Mouse (Mus musculus): ENCODE measurements around the gene Jph2. TPM values are rescaled to one million over a fixed set of nuclear protein-coding genes. Genes with fewer than 3 reads are reported as not detected.

Gene Jph2
- total RNA-seq, 4 experiments from 2014 or later: 3.7 to 7.1 (median 5.7) TPM

DNA sequence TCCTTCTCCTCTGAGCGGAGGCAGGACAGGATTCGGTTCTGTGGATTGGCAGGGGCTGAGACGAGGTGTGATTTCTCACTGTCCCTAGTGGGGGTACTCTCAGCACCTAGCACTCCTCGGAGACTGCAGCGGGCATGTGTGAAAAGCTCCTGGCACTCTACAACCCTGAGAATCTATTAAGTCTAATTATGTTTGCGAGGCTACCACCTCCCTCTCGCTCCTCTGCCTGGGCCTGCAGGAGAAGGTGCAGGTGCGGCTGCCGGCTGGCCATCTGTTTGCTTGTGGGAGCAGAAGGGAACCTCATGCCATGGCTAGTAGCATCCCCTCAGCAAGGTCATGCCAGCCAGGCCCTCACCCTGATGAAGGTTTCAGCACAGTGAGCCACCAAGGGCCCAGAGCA, 94.8 kb downstream of the Jph2 start:
- no peak for DNase-seq

- no peak for DNase-seq
These were observed 96.2 kb downstream of the Jph2 start for GRCm38 (mm10) chr2:163301641-163302040.

DNA sequence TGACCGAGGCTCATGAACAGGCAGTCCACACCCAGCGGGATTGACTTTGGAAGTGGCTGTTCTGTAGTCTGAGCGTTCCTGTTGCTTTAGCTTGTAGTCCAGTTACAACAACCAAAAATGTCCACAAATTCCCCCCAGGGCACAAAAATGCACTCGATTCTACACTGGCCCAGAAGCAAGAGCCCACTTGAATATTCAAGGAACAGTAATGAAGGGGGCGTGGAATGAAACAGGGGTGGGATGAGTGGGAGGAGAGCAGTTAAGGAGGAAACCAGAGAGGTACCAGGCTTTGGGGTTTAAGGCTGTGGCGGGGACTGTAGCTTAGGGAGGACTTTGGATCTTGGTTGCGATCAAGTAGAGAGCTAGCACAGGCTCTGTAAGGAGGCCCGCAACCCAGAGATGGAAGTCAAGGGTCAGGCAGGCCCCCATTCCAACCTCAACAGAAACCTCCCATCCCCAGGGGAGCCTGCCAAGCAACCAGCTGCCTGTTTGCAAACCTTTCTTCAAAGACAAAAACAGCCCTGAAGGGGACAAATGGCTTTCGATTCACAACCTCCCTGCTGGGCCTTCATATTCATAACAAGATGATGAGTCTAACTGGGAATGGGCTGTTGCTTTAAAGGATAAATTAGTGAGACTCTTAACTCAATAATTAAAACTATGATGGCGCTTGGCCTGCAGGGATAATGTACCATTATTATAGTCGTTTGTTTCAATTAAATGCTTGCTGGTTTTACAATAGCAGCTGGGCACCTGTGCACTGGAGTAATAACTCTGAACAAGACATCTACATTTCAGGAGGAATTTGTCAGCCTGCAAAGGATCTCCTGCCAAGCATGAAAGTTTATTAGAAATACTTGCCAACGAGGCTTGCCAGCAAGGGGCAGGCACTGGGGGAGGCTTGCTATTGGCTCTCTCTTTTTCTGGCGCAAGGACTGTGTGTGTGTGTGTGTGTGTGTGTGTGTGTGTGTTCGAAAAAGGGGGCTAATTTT, 97.4 kb downstream of the Jph2 start:
- no peak for DNase-seq

DNA sequence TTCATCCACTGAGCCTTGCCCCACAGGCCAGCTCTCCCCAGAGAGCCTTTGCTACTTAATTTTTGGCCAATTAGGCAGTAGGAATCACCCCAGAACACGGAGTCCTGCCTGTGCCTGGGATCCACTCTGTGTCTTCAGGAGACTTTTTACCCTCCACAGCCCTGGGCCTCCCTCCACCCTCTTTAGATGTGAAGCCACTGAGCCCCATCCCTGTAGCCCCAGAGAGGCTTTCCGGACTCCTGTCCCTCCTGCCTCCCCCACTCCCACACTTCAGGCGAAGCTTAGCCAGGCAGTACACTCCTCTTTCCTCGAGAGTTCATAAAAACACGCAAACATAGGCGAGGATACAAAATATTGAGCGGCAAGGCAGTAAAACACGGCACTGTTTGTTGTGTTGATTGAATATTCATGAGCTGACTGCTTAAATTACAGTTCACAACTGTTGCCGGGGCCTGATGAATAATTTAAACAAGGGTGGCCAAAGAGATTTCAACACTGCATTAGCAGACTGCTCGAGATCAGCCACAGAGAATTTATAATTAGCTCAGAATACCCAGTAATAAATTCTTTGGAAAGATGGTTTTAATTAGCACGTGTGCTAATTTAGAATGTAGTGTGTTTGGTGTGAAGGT, 100.7 kb downstream of the Jph2 start:
- DNase-seq: no peak

- no peak for DNase-seq
These were observed 108.9 kb downstream of the Jph2 start for GRCm38 (mm10) chr2:163288881-163289379.

Other genes with a start within 250 kb of the Jph2 start
- gene Tox2, start 194.9 kb downstream of the Jph2 start, total RNA-seq (2022): 10 to 100 TPM in 2 of 4 experiments, 1 to 10 TPM in 2; 2.3 to 11.7 (median 6.8) TPM
- 10 to 100 TPM; 33.2 to 39.2 (median 38.5) TPM for gene Oser1, start 26.7 kb upstream of the Jph2 start, total RNA-seq (2022)
- 1 to 10 TPM; 4.7 to 5.8 (median 4.8) TPM for gene Gdap1l1, start 40.5 kb upstream of the Jph2 start, total RNA-seq (2022)
- gene Fitm2, start 74.6 kb upstream of the Jph2 start, total RNA-seq (2022): 100 to 1,000 TPM in 1 of 4 experiments, 10 to 100 TPM in 3; 81.0 to 128 (median 92.8) TPM
- gene R3hdml, start 94.3 kb upstream of the Jph2 start, total RNA-seq (2022): not detected
- gene Hnf4a, start 108.8 kb upstream of the Jph2 start, total RNA-seq (2022): under 1 TPM in 2 of 4 experiments, not detected in 2; 0.06 to 0.16 TPM
- 10 to 100 TPM; 26.8 to 38.6 (median 31.5) TPM for gene Ttpal, start 204.3 kb upstream of the Jph2 start, total RNA-seq (2022)
- gene Serinc3, start 247.1 kb upstream of the Jph2 start, total RNA-seq (2022): 100 to 1,000 TPM; 566 to 814 (median 738) TPM